Mouse (Mus musculus): ENCODE results near the gene BC030867. TPM values are rescaled to one million over a fixed set of nuclear protein-coding genes. Genes with fewer than 3 reads are reported as not detected.
"Not testable (repeated sequence)": the region's sequence is repeated elsewhere in the genome, so short reads cannot be mapped to it uniquely, and the experiment has no call there.

The BC030867 gene
- total RNA-seq, 4 experiments from 2014 or later: 0.62 to 1.2 (median 0.64) TPM

GRCm38 (mm10) chr11:102249351-102250090 lies 839 bp downstream of the BC030867 start:
- DNase-seq (ENCODE audit: low spot score in 2 of 2): no peak

GRCm38 (mm10) chr11:102257514-102257913 lies 8.8 kb downstream of the BC030867 start:
- no peak for DNase-seq (ENCODE audit: low spot score in 2 of 2)

- DNase-seq (ENCODE audit: low spot score in 2 of 2): no peak
Measured at GRCm38 (mm10) chr11:102258095-102258494, 9.4 kb downstream of the BC030867 start.

DNA sequence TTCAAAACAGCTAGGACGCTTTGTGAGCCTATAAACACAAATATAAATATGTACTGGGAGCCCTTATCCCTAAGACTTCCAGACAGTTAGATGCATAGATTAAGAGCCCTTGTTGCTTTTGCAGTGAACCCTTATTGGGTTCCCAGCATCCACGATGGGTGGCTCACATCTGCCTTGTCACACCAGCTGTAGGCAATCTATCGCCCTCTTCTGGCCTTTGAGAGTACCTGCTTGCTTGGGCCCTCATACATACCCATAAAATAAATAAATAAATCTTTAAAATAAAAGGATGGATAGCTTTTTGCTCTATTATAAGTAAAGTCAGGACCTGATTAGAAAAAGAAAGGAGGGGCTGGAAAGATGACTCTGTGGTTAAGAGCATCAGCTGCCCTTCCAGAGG lies 9.8 kb downstream of the BC030867 start:
- no peak for DNase-seq (ENCODE audit: low spot score in 2 of 2)

GRCm38 (mm10) chr11:102263211-102263610 lies 14.5 kb downstream of the BC030867 start:
- DNase-seq (ENCODE audit: low spot score in 2 of 2): no peak

DNA sequence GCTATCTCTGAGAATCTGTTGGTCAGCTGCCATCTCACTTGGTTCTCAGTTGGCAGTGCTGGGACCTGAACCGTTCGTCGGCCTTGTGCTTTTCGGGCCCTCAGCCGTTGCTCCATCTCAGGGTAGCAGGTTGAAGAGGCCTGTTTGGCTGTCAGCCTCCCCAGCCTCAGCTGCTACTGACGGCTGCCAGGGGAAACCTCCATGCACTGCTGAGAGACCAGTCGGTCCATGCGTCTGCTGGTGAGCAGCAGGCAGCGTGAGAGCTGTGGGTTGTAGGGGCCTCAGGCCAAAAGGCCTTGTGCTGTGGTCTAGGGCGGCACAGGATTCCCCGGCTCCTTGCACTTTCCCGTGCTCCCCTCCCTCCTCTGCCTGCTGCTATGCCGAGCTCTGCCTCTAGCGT lies 17.1 kb downstream of the BC030867 start:
- DNase-seq (ENCODE audit: low spot score in 2 of 2): no peak

DNA sequence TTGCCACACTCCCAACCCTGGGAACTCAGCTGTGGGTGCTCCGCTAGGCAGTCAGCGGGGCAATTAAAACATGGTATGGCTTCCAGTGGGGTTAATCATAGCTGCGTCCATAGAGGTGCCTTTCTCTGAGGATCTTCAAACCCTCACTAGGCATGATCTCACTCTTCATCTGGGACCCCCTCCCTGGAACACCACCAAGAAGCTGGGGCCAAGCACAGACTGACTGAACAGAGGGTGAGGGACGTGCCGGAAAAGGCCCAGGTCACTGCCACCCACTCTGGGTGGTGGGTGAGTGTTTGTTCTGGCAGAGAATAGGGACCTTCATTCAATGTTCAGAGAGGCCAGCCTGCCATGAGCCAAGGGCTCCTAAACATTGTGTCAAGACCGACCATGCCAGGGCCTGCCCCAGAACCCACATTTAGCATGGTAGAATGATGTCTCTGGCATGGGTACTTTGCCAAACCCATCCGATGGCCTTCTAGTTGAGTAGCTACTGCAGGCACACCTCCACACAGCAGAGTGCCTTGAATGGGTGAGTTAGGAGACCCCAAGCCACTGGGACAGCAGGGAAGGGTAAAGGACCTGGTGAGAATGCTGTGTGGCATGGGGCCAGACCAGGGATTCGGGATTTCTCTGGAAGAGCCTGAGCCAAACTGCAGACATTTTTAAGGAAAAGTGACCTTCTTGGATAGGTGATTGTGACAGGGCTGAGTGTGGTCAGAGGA lies 18.1 kb downstream of the BC030867 start:
- DNase-seq (ENCODE audit: low spot score in 2 of 2): no peak

DNA sequence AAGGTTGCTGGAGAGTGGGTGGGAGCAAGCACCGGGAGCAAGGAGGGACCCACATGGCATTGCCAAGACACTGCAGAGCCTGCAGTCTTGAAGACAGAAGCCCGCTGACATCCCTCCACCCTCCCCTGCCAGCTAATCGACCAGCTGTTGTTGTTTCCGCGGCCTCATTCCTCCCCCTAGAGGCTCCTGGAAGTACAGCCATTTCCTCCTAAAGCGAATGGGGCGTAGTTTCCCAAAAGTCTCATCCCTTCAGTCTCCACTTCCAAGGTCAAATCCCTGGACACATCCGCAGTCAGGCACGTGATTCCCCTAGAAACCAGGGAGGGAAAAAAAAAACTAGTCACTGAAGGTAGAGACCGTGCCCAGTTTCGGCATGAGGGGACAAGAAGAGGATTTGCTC lies 18.8 kb downstream of the BC030867 start:
- peak; percentile 52 to 76 for DNase-seq (ENCODE audit: low spot score in 2 of 2)

DNA sequence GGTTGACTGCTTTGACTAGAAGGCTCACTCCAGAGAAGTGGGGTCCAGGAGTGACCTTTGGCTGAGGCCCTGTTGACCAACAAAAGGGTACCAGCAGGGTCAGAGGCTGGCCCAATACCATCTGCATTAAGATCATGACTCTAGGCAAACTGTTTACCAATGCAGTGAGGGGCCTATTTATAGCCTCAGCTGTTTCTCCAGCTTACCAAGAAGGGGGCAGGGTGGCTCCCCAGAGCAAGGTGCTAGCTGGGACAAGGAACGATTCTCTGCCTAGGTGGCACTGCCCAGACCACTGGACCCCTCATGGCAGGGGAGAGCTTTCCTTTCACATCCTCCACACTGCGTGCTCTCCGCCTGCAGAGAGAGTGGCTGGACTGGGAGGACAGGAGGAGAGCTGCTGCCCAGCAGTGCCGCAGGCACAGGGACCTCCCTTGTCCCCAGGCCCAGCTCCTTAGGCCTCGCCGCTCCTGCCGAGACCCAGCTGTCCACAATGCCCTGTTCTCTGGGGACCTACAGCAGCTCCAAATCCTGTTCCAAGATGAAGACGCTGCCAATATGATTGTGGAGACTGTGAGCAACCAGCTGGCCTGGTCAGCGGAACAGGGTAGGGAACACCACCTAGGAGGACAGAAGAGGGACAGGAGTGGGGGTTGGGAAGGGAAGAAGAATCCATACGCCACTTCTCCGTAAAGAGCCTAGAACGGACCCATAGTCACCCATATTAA lies 20.0 kb downstream of the BC030867 start, which contains the start of gene Asb16:
Gene Asb16, plus strand, starts transcription at position 224 of the 725 bp plus-strand sequence.
- no peak for DNase-seq (ENCODE audit: low spot score in 2 of 2)

GRCm38 (mm10) chr11:102276411-102276915 lies 27.8 kb downstream of the BC030867 start:
- no peak for DNase-seq (ENCODE audit: low spot score in 2 of 2)

- DNase-seq (ENCODE audit: low spot score in 2 of 2): no peak
Measured at GRCm38 (mm10) chr11:102277754-102278153, 29.1 kb downstream of the BC030867 start.

DNA sequence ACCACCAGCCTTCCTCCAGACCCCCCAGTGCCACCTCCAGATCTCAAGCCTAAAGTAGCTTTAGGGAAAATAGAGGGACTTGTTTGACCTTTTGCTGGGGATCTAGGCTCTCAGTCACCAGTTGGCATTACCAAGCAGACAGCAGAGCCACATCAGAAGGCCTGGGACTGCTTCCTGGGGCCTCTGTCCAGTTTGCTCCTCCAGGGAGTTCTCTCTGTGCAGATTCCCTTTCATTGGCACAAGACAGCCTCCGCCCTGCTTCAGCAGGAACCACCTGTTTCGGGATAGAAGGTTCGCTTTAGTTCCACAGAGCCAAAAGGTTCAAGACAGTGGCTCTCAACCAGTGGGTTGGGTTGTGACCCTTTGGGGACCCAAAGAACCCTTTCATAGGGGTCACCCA lies 30.9 kb downstream of the BC030867 start:
- no peak for DNase-seq (ENCODE audit: low spot score in 2 of 2)

DNA sequence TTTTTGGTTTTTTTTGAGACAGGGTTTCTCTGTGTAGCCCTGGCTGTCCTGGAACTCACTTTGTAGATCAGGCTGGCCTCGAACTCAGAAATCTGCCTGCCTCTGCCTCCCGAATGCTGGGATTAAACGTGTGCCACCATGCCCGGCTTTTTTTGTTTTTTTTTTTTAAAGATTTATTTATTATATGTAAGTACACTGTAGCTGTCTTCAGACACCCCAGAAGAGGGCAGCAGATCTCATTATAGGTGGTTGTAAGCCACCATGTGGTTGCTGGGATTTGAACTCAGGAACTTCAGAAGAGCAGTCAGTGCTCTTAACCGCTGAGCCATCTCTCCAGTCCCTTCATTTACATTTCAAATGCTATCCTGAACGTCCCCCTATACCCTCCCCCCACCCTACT lies 31.6 kb downstream of the BC030867 start:
- DNase-seq (ENCODE audit: low spot score in 2 of 2): not testable (repeated sequence)

DNA sequence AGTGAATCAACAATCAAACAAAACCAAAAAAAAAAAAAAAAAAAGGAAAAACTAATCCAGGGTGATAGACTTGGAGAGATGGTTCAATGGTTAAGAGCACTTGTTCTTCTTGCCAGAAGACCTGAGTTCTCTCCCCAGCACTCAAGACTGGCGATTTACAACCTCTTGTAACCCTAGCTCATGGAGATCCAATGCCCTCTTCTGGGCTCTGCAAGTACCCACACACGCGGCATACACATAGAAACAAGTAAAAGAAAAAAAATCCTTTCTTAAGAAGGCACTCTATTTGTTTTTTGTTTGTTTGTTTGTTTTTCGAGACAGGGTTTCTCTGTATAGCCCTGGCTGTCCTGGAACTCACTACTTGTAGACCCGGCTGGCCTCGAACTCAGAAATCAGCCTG lies 35.2 kb downstream of the BC030867 start:
- DNase-seq (ENCODE audit: low spot score in 2 of 2): no peak

GRCm38 (mm10) chr11:102284501-102285094 lies 35.9 kb downstream of the BC030867 start, which contains the start of gene Tmub2:
TSS of gene Tmub2 (plus strand) at chr11:102284931.
- DNase-seq (ENCODE audit: low spot score in 2 of 2): peak; percentile 96 to 97

DNA sequence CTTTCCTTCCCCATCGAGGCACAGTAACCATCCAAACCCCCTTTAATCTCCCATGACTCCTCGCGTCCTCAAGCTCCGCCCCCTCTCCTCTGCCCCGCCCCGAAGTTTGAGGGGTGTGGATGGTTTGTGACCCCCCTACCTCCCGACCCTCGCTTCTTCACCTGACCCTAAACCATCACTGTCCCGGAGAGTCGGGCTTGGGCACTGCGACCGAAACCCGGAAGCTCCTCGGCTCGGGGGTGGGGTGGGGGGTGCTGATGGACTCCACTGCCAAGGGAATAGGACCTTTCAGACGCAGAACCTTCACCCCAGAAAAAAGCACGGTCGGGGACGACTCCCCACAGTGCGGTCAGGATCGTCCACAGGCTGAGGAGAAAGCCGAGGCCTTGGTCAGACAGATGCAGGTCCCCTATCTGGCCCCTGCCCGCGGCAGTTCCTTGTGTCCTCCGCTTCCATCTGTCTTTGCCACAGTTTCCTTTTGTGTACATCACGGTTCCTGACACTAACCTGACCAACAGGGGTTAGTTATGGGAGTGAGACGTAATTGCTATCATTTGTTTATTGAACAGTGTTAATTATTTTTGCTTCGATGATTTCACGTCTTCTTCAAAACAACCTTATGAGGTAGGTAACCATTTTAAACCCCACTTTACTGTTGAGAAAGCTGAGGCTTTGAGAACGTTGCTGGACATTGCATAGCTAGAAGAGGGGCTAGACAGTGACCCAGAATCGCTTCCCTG lies 36.6 kb downstream of the BC030867 start:
- DNase-seq (ENCODE audit: low spot score in 2 of 2): peak in 1 of 2 experiments; percentile 67

DNA sequence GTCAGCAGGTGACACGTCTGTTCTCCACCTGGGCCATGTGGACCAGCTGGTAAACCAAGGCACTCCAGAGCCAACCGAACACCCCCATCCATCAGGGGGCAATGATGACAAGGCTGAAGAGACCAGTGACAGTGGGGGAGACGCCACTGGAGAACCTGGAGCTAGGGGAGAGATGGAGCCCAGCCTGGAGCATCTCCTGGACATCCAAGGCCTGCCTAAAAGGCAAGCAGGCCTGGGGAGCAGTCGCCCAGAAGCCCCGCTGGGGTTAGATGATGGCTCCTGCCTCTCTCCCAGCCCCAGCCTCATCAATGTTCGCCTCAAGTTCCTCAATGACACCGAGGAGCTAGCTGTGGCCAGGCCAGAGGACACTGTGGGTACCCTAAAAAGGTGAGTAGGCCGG lies 38.8 kb downstream of the BC030867 start:
- no peak for DNase-seq (ENCODE audit: low spot score in 2 of 2)

DNA sequence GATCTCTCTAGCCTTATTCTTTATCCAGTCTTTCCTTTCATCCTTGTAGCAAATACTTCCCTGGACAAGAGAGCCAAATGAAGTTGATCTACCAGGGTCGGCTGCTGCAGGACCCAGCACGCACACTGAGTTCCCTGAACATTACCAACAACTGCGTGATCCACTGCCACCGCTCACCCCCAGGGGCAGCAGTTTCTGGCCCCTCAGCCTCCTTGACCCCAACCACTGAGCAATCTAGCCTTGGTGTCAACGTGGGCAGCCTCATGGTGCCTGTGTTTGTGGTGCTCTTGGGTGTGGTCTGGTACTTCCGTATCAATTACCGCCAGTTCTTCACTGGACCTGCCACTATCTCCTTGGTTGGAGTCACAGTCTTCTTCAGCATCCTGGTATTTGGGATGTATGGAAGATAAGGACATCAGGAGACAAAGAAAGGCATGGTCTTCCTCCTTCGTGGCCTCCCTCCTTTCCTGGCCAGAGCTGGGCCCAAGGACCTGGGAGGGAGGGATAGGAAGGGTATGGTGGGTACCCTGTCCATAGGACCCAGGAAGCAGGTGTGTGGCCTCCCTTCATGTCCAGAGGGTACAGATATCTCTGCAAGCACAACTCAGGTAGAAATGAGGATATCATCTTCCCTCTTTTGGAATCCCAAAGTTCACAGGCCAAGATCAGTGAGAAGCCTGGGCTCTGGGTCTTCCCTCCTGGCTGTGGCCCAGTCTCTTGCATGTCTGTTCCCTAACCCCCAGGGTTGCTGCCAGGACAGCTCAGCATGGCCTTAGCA lies 39.5 kb downstream of the BC030867 start:
- no peak for DNase-seq (ENCODE audit: low spot score in 2 of 2)

- no peak for DNase-seq (ENCODE audit: low spot score in 2 of 2)
Measured at GRCm38 (mm10) chr11:102288913-102289312, 40.2 kb downstream of the BC030867 start.
